Mouse (Mus musculus) right cerebral cortex, postnatal 4 days (tissue): ENCODE results near the gene Ptger1.
A peak's percentile ranks its signal among the peaks of the same experiment; 100 is the strongest.

Experiments used
- DNase-seq: peaks from one replicate; pipeline ENCODE4 v3.0.0-alpha.2; 2022

Ptger1 gene

GRCm38 (mm10) chr8:83665969-83666865 lies at the start of gene Ptger1:
TSS of gene Ptger1 (plus strand) at chr8:83666678.
- DNase-seq, result no peak

DNA sequence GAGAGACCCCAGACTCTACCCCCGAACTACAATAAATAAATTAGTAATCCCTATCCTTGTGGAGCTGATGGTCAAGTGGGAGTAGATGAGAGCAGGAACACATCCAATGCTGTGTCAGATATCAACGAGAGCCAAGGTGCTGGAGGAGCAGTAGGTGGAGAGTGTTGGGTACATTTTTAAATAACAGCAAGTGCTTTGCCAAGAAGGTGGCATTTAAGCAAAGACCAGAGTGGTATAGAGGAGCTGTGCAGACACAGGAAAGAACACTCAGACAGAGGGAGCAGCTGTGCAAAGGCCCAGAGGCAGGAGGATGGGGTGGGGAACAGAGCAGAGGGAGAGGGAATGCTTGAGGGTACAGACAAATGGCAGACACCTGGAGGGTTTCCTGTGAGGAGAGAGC lies 49.4 kb upstream of the Ptger1 start:
- no peak for DNase-seq

DNA sequence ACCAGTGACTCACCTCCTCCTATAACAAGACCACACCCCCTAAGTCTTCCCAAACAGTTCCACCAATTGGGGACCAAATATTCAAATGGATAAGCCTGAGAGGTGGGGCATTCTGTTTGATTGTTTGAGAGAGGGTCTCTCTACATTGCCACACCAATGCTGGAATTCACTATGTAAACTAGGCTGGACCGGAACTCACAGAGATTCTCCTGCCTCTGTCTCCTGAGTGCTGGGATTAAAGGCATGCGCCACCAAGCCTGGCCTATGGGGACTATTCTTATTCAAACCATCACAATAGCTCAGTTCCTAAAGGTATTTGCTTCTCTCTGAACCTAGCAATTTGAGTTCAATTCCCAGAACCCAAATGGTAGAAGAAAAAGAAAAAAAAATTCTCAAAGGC lies 47.9 kb upstream of the Ptger1 start:
- DNase-seq, result no peak

DNA sequence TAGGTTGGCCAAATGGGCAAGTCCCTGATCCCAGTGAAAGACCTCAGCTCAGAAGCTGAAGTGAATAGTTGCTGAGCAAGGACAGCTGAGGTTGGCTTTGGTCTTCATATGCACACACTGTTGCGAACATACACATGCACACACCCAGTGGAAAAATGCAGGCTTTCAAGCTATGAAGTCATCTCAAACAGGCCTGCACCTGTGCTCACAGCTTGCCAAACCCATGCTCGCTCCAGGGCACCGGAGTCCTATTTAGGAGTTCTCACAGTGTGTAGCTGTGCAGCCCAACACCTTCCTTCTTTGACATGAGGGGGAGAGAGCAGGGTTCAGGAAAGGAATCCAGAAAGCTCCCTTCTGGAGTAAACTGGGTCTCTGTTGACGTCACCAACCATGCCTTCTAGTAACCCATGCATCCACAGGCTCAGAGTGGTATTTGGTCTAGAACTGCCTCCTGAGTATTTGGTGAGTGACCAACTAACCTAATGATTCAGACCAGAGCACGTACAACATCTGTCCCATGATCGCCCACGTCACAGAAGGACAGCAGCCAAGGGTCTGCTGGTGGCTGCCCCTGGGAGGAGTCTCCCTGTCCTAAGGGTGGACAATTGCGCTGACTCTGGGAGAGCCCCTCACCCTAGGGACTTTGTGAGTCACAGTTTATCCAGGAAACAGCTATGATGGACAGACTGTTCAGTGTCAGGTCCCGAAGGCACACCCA lies 46.8 kb upstream of the Ptger1 start:
- no peak for DNase-seq

DNA sequence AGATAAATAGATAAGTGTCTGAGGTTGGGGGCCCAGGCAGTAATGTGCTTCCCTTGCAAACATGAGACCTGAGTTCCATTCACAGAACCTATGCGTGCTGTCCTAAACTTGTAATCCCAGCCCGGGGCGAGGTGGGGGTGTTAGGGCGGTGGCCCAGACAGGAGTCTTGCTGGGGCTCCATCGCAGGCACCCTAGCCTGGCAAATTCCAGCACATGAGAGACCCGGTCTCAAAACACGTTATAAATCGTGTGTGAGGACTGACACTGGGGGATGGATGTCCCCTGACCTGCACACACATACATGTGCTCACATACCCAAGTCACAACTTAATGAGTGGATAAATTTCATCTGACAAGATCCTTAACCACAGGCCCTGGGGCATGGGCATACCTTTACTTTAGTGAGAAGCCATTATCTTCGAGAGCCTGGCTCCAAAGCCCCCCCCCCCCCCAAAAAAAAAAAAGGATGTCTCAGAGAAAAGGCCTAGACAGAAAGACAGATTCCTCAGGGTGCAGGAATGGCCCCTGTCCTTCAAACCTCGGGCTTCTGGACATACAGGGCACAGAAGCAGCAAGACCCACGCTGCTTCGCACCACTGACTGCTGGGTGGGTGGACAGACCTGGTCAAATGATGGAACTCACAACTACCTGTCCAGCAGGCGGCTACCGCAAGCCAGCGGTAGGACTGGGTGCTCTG lies 44.6 kb upstream of the Ptger1 start:
- no peak for DNase-seq

GRCm38 (mm10) chr8:83622389-83622989 lies 44.0 kb upstream of the Ptger1 start:
- peak; percentile 97 for DNase-seq

DNA sequence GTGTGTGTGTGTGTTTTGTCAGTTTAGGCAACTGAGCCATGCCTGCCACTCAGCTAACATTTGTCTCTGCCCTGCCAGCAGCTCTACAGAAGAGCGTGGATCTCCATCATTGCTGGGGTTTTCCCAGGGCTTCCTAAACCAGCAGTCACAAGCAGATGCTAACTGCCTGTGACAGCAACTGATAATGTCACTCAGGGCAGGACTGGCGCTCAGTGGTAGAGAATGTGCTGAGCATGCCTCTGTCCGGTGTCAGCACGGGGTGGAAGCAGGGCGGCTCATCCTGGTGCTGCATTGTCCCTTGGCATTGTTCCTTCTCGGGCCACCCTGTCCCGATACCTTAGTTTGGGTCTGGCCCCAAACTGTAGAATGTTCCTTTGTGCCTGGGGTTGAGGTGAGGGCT lies 42.9 kb upstream of the Ptger1 start:
- no peak for DNase-seq

GRCm38 (mm10) chr8:83624739-83625138 lies 41.7 kb upstream of the Ptger1 start:
- no peak for DNase-seq

- no peak for DNase-seq
Measured at GRCm38 (mm10) chr8:83625676-83626299, 40.7 kb upstream of the Ptger1 start.

DNA sequence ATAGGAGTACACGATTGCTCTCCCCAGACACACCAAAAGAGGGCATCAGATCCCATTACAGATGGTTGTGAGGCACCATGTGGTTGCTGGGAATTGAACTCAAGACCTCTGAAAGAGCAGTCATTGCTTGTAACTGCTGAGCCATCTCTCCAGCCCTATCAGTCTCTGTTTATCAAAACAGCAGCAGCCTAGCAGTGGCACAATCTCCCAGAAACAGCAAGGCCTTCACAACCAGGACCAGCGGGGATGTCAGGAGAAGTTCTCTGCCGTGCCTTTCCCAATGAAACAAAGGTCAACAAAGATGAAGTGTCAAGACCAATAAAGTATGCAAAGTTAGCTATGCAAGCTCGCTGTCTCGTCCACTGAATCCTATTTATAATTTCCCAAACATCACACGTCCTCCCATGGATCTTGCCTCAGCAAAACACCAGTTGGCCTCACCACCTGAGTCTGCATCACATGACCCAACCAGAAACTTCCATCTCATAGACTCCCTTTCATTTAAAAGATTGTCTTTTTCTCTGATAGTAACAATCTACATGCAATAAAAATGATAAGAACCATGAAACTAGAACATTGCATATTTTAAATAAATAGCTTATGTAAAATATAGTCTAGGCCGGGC lies 34.3 kb upstream of the Ptger1 start:
- no peak for DNase-seq

DNA sequence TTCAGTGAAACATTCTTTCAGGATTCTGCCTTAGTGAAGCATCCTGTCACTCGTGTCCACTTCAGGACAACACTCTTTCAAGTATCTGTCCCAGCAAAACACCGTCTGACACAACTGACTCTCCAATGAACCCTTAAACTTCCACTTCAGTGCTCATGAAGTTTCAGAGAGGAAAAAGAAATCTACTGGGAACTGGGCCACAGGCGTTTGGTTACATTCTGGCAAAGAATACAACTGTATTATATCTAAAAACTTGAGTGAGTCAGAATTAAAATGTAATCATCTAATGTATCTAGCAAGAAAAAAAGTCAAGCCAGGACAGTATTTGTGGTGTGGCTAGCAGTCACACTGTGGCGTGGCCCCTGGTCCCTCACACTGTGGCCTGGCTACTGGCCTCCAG lies 27.6 kb upstream of the Ptger1 start:
- no peak for DNase-seq

- no peak for DNase-seq
Measured at GRCm38 (mm10) chr8:83639649-83640048, 26.8 kb upstream of the Ptger1 start.

DNA sequence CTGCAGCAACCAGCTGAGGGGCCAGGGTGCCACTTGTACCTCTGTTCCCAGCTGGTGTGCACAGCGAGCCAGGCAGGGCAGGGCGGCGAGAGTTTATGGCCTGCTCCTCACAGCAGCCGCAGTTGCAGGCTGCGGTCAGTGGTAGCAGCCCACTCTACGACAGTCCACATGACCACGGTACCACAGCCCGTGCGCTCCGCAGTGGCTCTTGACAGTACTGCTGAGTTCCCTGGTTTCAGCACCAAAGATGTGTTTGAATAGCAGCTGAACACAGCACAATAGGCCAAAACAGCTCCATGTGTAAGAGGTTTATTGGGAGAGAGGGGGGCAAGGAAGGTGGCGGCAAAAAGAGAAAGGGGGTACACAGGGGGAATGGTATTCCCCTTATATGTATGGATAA lies 19.0 kb upstream of the Ptger1 start:
- DNase-seq, result no peak

DNA sequence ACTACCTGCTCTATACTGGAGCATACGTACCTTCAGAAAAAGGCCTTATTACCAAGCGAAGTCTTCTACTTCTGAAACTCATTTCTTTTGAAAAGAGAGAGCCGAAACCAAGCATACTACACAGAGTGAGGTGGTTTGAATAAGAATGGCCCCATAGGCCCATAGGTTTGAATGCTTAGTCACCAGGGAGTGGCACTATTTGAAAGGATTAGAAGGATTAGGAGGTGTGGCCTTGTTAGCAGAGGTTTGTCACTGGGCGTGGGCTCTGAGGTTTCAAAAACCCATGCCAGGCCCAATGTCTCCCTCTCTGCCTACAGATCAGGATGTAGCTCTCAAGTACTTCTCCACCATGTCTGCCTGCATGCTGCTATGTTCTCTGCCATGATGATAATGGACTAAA lies 18.4 kb upstream of the Ptger1 start:
- no peak for DNase-seq

DNA sequence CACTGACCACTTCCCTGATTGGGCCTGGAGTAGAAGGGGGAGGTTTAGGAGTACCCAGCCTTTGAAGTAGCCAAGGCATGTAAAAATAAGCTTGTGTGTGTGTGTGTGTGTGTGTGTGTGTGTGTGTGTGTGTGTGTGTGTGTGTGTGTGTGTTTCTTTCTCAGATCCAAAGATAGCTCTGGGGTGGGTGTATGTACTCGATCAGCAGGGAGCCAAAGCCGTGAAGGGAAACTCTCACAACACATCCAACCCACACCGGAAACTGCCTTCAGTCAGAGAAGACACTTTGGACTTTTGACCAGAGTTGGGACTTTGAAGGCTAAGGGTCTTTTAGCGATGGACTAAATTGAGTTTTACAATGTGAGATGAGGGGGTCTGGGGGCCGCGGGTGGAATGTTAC lies 16.8 kb upstream of the Ptger1 start:
- DNase-seq, result no peak

DNA sequence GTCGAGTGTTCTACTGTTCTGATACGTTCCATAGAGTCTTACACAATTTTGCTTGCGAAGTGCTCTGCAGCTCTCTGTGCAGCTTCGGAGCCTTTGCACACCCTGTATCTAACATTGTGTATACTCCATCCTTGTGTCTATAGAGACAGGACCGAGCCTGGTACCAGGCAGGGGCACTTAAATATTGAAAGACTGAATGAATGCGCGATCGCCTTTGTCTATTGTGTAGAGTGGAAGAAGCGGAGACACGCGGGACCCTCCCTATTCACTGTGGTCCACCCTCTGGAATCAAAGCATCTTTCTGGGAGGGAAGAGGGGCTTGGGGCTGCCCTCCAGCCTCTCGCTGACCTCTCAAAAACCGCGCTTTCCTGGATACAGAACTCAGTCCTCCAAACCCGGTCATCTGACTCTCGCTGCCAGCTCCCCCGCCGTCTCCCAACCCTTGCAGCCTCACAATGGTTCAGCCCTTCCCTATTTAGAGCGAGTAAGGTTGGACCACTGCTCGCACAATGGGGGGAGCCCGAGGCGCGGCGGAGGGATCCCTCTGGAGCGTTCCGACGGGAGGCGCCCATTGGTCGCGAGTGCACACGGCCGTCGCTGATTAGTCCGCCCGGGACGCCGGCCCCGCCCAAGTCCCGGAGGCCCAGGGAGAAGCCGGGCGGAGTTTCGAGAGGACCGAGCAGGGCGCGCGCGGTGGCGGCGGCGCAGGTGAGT lies 14.3 kb upstream of the Ptger1 start, which contains the start of gene Gipc1:
Gene Gipc1 (plus strand): TSS at position 648 of the 714 bp plus-strand sequence.
- peak; percentile 93 for DNase-seq

DNA sequence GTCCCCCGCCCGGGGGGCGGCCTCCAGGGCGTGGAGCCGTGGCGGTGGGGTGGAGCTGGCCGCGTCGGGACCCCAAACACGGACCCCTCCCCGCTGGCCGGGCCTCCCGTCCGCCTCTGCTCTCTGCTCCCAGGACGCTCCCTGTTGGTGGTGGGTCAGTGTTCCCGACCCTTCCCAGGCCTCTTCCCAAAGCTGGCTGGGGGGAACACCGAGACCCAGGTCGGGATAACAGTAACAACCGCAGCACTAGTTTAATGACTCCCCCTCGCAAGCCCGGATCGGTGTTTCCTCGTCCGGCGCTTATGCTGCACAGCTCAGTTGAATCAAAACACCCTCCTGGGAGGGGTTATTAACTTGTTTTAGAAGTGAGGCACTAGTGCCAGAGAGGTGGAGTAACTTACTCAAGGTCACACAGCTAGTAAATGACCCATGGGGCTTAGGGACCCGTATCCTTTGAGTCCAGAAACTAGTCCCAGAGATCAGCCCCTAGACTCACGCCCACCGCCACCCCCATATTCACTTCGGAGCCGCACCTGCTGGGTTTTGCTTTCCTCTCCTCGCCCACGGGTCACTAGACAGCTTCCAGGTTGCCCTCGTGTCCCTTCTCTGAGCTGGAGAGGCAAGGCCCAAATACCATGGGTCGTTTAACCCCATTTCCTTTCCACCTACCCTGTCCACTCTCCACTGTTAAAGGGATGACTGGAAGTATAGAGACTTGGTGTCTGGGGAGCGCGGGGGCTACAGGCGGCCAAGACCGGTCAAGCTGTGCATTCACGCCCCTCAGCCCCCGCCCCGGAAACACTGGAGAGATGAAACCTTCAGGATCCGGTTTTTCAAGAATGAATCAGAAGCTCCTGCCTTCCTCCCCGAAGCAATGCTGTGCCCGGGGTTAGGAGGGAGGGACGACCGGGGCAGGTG lies 13.5 kb upstream of the Ptger1 start:
- no peak for DNase-seq

DNA sequence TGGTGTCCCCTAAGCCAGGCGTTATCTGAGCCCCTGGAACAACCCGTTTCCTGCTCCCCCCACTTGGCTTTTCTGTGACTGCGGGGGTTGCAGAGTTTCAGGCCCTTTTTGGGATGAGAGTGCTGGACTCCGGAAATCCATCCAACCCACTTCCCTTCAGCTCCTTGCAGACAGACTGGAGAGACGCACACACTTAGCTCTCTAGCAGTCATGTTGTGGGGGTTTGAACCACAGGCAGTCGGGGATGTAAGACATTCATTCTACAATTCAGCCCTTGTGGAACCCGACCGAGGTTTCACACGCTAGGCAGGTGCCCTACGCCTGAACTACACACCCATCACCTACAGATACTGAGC lies 12.8 kb upstream of the Ptger1 start:
- no peak for DNase-seq

GRCm38 (mm10) chr8:83654725-83655124 lies 11.8 kb upstream of the Ptger1 start:
- DNase-seq, result no peak

- no peak for DNase-seq
Measured at GRCm38 (mm10) chr8:83656043-83656442, 10.4 kb upstream of the Ptger1 start.
